Mouse (Mus musculus): ENCODE measurements at regions not wholly inside any gene's neighbourhood (a gene's known extent, or its start where the extent isn't known, plus 50 kb on each side); places are given as distances from the start of the nearest gene placed in this dataset.

DNA sequence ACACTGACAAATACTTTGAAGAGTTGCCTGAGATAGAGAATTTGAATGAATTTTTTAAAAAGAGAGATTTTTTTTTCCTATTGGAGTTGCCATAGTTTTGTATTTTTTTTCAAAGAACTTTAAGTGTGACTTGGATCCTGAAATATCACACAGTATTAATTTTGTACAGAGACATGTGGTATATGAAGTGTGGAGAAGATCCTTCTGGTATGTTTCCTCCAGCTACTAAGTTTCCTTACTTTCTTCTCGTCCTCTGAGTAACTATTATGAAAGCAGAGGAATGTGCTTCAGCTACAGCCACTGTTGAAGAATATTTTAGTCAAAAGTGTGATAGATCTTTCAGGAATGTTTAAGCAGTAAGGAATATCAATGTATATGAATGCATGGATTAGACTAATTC is 241.5 kb upstream of the Npsr1 start:
- peak in 1 of 2 experiments; percentile 4 for DNase-seq (ENCODE audit: low spot score in 2 of 2)

Measured in left cerebral cortex, adult 9 months (tissue).